Mouse (Mus musculus) E14TG2a.4 (cell line): ENCODE measurements at regions not wholly inside any gene's neighbourhood (a gene's known extent, or its start where the extent isn't known, plus 50 kb on each side); places are given as distances from the start of the nearest gene placed in this dataset.

ENCODE experiments used
- CTCF ChIP-seq: conservative IDR thresholded peaks from 2 replicates; pipeline ENCODE4 v1.5.1; 2014; ENCODE audit warnings: low read length
- POU5F1 ChIP-seq: IDR thresholded peaks from 2 replicates; pipeline ENCODE4 v1.6.1; 2014; ENCODE audit warnings: low read length, borderline replicate concordance

DNA sequence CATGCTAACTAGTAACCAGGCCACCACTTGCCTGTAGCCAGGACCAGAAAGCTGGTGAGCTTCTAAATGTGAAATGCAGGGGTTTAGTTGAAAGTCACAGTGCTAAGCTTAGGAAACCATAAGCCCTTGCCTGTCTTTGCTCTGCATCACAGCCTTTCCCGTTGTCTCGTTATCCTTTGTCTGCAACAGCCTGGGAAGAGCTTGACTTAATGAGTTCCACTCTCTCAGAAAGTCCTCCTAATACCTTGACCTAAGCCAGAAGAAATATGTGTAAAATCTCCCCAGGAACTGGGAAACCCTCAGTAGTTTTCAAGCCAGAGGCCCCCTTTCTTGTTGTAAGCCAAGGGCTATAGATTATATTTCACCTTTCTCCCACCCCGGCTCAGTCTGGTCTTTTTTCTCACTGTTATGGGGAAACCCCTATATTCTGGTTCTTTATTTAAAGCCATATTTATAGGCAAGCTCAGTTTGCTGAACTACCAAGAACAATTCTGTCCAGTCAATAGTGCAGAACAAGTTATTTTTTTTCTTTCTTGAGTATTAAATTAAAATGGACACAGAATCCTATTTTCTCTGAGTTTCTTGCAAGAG is 175.0 kb upstream of the Mocs2 start:
- TF ChIP-seq CTCF, result no peak
- TF ChIP-seq POU5F1, result no peak
